Mouse (Mus musculus) stomach, postnatal 0 days (tissue): ENCODE results near the gene Cd2.

Experiments used
- CTCF ChIP-seq: IDR thresholded peaks from 2 replicates; pipeline ENCODE4 v1.5.1; 2016; ENCODE audit warnings: antibody characterized with exemption, low read depth, mild to moderate bottlenecking, moderate library complexity
- EP300 ChIP-seq: optimal IDR thresholded peaks from 2 replicates; pipeline ENCODE3; 2016; ENCODE audit warnings: antibody characterized with exemption

- TF ChIP-seq EP300, result no peak
- no peak for TF ChIP-seq CTCF
Measured at GRCm38 (mm10) chr3:101295931-101296820, 8.4 kb upstream of the Cd2 start.
